Mouse (Mus musculus) liver, postnatal 0 days (tissue): ENCODE results near the gene Tradd.

ENCODE experiments used
- CTCF ChIP-seq: sonication (generic); IDR thresholded peaks from 2 replicates; pipeline ENCODE4 v1.5.1; 2016; ENCODE audit warnings: antibody characterized with exemption, low read depth
- EP300 ChIP-seq: IDR thresholded peaks from 2 replicates; pipeline ENCODE4 v1.6.1; 2016; ENCODE audit warnings: antibody characterized with exemption, low read depth, mild to moderate bottlenecking

GRCm38 (mm10) chr8:105295895-105296573 lies 31.6 kb upstream of the Tradd start, which contains the start of gene Exoc3l:
- no peak for TF ChIP-seq CTCF
- TF ChIP-seq EP300, result no peak
